Mouse (Mus musculus): ENCODE results near the gene Cracr2b. TPM values are rescaled to one million over a fixed set of nuclear protein-coding genes. Genes with fewer than 3 reads are reported as not detected.

Cracr2b gene
- total RNA-seq, 2 experiments from 2014 or later, result 24.1 to 24.2 TPM

- intact Hi-C loops (cut with DNase I), result loop anchor here (1.0 to 10.0 kb wide), 2 partner anchors 11 to 522 kb away; partner anchors contain the start of genes Pgghg and Pnpla2
- no peak for DNase-seq
These were observed 5.8 kb downstream of the Cracr2b start for GRCm38 (mm10) chr7:141466607-141467148.

- DNase-seq, result peak; percentile 90 to 92
- intact Hi-C loops (cut with DNase I), result loop anchor here (1.0 to 10.0 kb wide), 2 partner anchors 12 to 523 kb away; partner anchors contain the start of genes Pgghg and Pnpla2
These were observed 6.5 kb downstream of the Cracr2b start, which contains the start of gene Cd151 for GRCm38 (mm10) chr7:141467230-141468030. TSS of gene Cd151 (plus strand) at chr7:141467392.

GRCm38 (mm10) chr7:141468164-141468521 is 7.2 kb downstream of the Cracr2b start:
- intact Hi-C loops (cut with DNase I), result loop anchor here (10.0 kb wide), 1 partner anchor 523 kb away; the partner anchor contains the start of gene Pgghg
- no peak for DNase-seq

GRCm38 (mm10) chr7:141468522-141469211 is 7.8 kb downstream of the Cracr2b start:
- intact Hi-C loops (cut with DNase I), result loop anchor here (10.0 kb wide), 1 partner anchor 524 kb away; the partner anchor contains the start of gene Pgghg
- peak; percentile 66 to 71 for DNase-seq

- DNase-seq, result no peak
- intact Hi-C loops (cut with DNase I), result loop anchor here (10.0 kb wide), 1 partner anchor 525 kb away; the partner anchor contains the start of gene Pgghg
These were observed 8.5 kb downstream of the Cracr2b start for GRCm38 (mm10) chr7:141469352-141469751.

- intact Hi-C loops (cut with DNase I), result loop anchor here (10.0 kb wide), 1 partner anchor 525 kb away; the partner anchor contains the start of gene Pgghg
- DNase-seq, result peak; percentile 14 to 22
These were observed 9.2 kb downstream of the Cracr2b start for GRCm38 (mm10) chr7:141469901-141470636.

- no peak for DNase-seq
- intact Hi-C loops (cut with DNase I), result no loop called here
These were observed 9.7 kb downstream of the Cracr2b start for GRCm38 (mm10) chr7:141470637-141470944.

- intact Hi-C loops (cut with DNase I), result no loop called here
- no peak for DNase-seq
These were observed 10.3 kb downstream of the Cracr2b start for GRCm38 (mm10) chr7:141471236-141471635.

- DNase-seq, result no peak
- intact Hi-C loops (cut with DNase I), result no loop called here
These were observed 11.3 kb downstream of the Cracr2b start for GRCm38 (mm10) chr7:141472226-141472625.

- intact Hi-C loops (cut with DNase I), result no loop called here
- no peak for DNase-seq
These were observed 11.9 kb downstream of the Cracr2b start for GRCm38 (mm10) chr7:141472763-141473162.

GRCm38 (mm10) chr7:141474160-141474559 is 13.3 kb downstream of the Cracr2b start:
- intact Hi-C loops (cut with DNase I), result no loop called here
- no peak for DNase-seq

- intact Hi-C loops (cut with DNase I), result no loop called here
- DNase-seq, result peak; percentile 86 to 95
These were observed 14.3 kb downstream of the Cracr2b start, which contains the start of the genes Polr2l and Tspan4 for GRCm38 (mm10) chr7:141475011-141475804. TSS of gene Polr2l (minus strand) at chr7:141475132. TSS of gene Tspan4 (plus strand) at chr7:141475240.

- DNase-seq, result peak in 1 of 2 experiments; percentile 43
- intact Hi-C loops (cut with DNase I), result no loop called here
These were observed 14.9 kb downstream of the Cracr2b start for GRCm38 (mm10) chr7:141475805-141476158.

GRCm38 (mm10) chr7:141476226-141476980 is 15.5 kb downstream of the Cracr2b start:
- intact Hi-C loops (cut with DNase I), result no loop called here
- peak; percentile 84 to 92 for DNase-seq

- intact Hi-C loops (cut with DNase I), result no loop called here
- no peak for DNase-seq
These were observed 16.1 kb downstream of the Cracr2b start for GRCm38 (mm10) chr7:141476981-141477370.

- intact Hi-C loops (cut with DNase I), result no loop called here
- peak; percentile 27 to 33 for DNase-seq
These were observed 16.8 kb downstream of the Cracr2b start for GRCm38 (mm10) chr7:141477578-141478269.

- peak; percentile 35 to 42 for DNase-seq
- intact Hi-C loops (cut with DNase I), result no loop called here
These were observed 17.4 kb downstream of the Cracr2b start for GRCm38 (mm10) chr7:141478270-141478748.

All from heart, postnatal 36 days (tissue).